Mouse (Mus musculus) hindbrain, embryonic 16.5 days (tissue): Measurements from ENCODE around the gene Tm4sf5. TPM values are rescaled to one million over a fixed set of nuclear protein-coding genes. Genes with fewer than 3 reads are reported as not detected.
"Not testable (repeated sequence)": the region's sequence is repeated elsewhere in the genome, so short reads cannot be mapped to it uniquely, and the experiment has no call there.

Experiments
- ATAC-seq: fragments of 200-750 bp; cut with Nextera tagmentation; 2 replicates; pipeline ENCODE4 v1.8.0; 2017; ENCODE audit warnings: moderate TSS enrichment, moderate library complexity
- H3K27ac ChIP-seq: fragments of 300-500 bp; sonication (generic); 2 replicates; pipeline ENCODE4 v1.5.1; 2014; ENCODE audit warnings: low read depth, mild to moderate bottlenecking, control low read depth, low read length, moderate library complexity
- H3K27me3 ChIP-seq: fragments of 300-500 bp; sonication (generic); replicated peaks from 2 replicates; pipeline ENCODE4 v1.6.1; 2014; ENCODE audit warnings: low read length; ENCODE audit not compliant: control insufficient read depth, insufficient read depth
- H3K36me3 ChIP-seq: fragments of 300-500 bp; sonication (generic); 2 replicates; pipeline ENCODE4 v1.6.1; 2014; ENCODE audit warnings: mild to moderate bottlenecking, low read length, moderate library complexity, mixed read lengths; ENCODE audit not compliant: control insufficient read depth, insufficient read depth
- H3K4me1 ChIP-seq: fragments of 300-500 bp; sonication (generic); 2 replicates; pipeline ENCODE4 v1.6.1; 2014; ENCODE audit warnings: low read depth, low read length; ENCODE audit not compliant: control insufficient read depth, insufficient read depth
- H3K4me2 ChIP-seq: fragments of 300-500 bp; sonication (generic); 2 replicates; pipeline ENCODE4 v1.6.1; 2014; ENCODE audit warnings: mild to moderate bottlenecking, low read length, control low read depth, moderate library complexity
- H3K4me3 ChIP-seq: fragments of 300-500 bp; sonication (generic); 2 replicates; pipeline ENCODE4 v1.5.1; 2014; ENCODE audit warnings: mild to moderate bottlenecking, low read length, control low read depth, moderate library complexity
- H3K9ac ChIP-seq: fragments of 300-500 bp; sonication (generic); 2 replicates; pipeline ENCODE4 v1.6.1; 2014; ENCODE audit warnings: low read depth, mild to moderate bottlenecking, control low read depth, low read length, moderate library complexity
- H3K9me3 ChIP-seq: fragments of 300-500 bp; sonication (generic); 2 replicates; pipeline ENCODE4 v1.6.1; 2014; ENCODE audit warnings: mild to moderate bottlenecking, low read length, moderate library complexity; ENCODE audit not compliant: control insufficient read depth
- WGBS: fragments of 180-500 bp; shearing (Covaris S2); extraction: QIAGEN DNeasy Blood & Tissue Kit; methylation state at CpG from one replicate; pipeline ENCODE4 v1.1.7; 2014; 5-methylcytosine and 5-hydroxymethylcytosine counted together
- polyA plus RNA-seq: library from polyadenylated mRNA; unstranded; fragments of >200 nt; fragmentation: Nextera tagmentation; extraction: Ambion mirVana; gene quantifications from 2 replicates; pipeline ENCODE4 v1.2.1, GENCODE M21; 2015

Tm4sf5 gene
- polyA plus RNA-seq, 1 experiment from 2014 or later, result 5.5 TPM

DNA sequence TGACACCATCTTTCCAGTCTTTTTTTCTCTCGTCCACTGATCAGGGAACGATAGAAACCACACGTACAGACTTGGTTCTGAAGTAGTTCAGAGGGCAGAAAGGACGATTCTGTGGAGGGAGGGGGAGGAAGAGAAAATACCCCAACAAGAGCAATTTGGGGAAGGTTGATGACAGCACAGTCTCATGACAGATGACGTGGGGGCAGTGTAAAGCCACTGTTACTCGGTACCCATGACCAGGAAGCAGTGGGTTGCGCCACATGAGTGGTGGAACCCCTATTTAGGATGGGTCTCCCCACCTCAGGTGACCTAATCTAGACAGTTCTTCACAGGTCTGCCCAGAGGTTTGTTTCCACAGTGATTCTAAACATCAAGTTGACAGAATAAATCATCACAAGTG lies 23.6 kb downstream of the Tm4sf5 start:
- WGBS, result 88% methylated on average over 7 of the region's 7 CpGs
- Histone ChIP-seq H3K36me3 (peaks cover 23% of the 10 kb centered on the region), H3K4me3 (no peak overlapping the region), H3K27ac (no peak overlapping the region), H3K4me2 (no peak overlapping the region), H3K9ac (no peak overlapping the region), H3K9me3 (no peaks in the 10 kb centered on the region), H3K4me1 (peaks cover 10% of the 10 kb centered on the region), H3K27me3 (no peaks in the 10 kb centered on the region)
- ATAC-seq, result no peak

DNA sequence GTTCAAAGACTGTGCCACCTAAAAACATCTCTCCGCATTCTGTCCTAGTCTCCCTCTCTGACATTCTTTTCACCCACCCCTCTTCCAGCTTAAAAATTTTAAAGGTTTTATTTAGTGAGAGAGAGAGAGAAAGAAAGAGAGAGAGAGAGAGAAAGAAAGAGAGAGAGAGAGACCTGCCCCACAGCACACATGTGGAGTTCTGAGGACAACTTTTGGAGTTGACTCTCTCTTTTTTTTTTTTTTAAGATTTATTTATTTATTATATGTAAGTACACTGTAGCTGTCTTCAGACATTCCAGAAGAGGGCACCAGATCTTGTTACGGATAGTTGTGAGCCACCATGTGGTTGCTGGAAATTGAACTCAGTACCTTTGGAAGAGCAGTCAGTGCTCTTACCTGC lies 26.0 kb downstream of the Tm4sf5 start:
- H3K4me2 ChIP-seq, H3K27ac ChIP-seq, H3K4me1 ChIP-seq, H3K9me3 ChIP-seq, H3K4me3 ChIP-seq, ATAC-seq, H3K27me3 ChIP-seq, H3K9ac ChIP-seq: not testable (repeated sequence)
- peaks cover 23% of the 10 kb centered on the region for H3K36me3 ChIP-seq
- WGBS, result 90% methylated on average over 2 of the region's 2 CpGs

DNA sequence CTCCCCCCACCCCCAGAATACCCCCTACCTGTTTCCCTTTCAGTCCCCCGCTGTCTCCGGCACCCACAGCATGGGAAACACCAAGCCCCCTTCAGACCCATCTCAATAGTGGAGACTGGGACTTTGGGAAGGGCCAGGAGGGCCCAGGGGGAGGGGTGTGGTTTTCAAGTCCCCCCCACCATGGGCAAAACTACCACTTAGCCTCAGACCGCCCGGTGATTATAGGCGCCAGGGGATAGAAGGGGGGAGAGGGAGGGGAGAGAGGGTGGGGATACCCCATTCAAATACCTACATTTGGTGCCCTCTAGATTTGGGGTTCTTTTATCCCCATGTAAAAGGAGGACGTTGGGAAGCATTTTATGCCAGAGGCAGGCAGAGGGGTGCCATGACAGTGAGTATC lies 27.8 kb downstream of the Tm4sf5 start, which contains the start of gene Gm40193:
Gm40193 (minus strand) TSS at position 101 of the 400 bp plus-strand sequence.
- Histone ChIP-seq H3K4me2 (no peak within 1 kb of the TSS), H3K36me3 (peaks cover 10% of the 10 kb centered on the region), H3K27ac (no peak within 1 kb of the TSS), H3K9me3 (no peaks in the 10 kb centered on the region), H3K4me3 (no peak within 1 kb of the TSS), H3K27me3 (no peaks in the 10 kb centered on the region), H3K9ac (no peak within 1 kb of the TSS), H3K4me1 (no peaks in the 10 kb centered on the region)
- 81% methylated on average over 6 of the region's 6 CpGs for WGBS
- ATAC-seq, result no peak

DNA sequence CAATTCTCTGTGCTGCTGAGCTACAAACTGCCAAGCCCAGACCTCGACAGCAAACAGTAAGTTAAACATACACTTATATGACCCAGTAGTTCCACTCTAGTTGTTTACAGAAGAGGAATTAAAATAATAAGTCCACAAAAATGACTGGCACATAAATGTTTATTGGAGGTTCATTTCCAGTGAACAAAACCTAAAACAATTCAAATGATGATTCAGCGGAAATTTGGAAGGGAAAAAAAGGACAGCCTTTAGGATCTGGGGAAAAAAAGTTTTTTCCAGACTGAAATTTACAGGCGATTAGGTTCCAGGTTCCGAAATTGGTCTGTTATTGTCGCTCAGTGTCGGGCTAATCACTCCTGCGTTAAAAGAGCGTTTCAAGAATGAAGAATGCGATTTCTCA lies 34.4 kb downstream of the Tm4sf5 start:
- peak overlapping the region; percentile 74 for H3K9ac ChIP-seq
- ATAC-seq, result no peak
- H3K27ac ChIP-seq, result no peak overlapping the region
- no peaks in the 10 kb centered on the region for H3K36me3 ChIP-seq
- no peaks in the 10 kb centered on the region; the same call in 1 of the 2 replicates for H3K27me3 ChIP-seq
- peak overlapping the region; percentile 57 for H3K4me3 ChIP-seq
- H3K9me3 ChIP-seq, result no peaks in the 10 kb centered on the region
- H3K4me2 ChIP-seq, result peak overlapping the region; percentile 65
- peaks cover 8% of the 10 kb centered on the region for H3K4me1 ChIP-seq
- 14% methylated on average over 9 of the region's 9 CpGs for WGBS

DNA sequence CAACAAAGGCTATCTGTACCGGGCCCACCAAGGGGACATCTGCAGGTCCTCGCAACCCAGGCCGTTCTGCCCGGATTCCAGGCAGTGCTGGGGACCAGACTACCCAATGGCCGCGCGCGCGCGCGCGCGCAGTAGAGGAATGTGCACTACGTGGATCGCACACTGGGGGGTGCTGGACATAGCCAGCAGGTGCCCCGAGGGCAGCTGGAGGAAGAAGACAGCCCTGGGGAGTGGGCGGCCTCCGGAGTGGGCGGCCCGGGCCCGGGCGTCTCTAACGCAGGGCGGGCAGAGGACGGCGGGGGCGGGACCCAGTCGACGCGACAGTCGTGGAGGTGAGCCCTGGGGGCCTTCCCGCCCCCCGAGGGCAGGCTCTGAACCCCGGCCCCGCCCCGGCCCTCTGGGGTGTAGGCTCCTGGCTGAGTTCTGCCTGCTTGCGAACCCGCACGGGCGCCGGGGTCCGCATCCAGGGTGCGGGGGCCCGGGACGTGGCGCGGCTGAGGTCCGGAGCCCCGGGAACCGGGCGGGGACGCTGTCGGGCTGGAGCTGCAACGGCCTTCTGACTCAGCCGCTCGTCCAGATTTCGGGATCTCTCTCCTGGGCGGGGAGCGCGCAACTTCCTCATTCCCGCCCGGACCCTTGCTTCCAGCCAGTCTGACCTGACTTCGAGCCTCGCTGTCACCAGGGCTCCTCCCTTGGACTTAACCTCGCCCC lies 35.0 kb downstream of the Tm4sf5 start, which contains the start of gene Pld2:
Pld2 (plus strand) TSS at position 188 of the 711 bp plus-strand sequence.
- Histone ChIP-seq H3K27me3 (no peaks in the 10 kb centered on the region; the same call in 1 of the 2 replicates), H3K9ac (peak within 1 kb of the TSS; percentile 74), H3K36me3 (no peaks in the 10 kb centered on the region), H3K4me1 (peaks cover 8% of the 10 kb centered on the region), H3K4me3 (peak within 1 kb of the TSS; percentile 57), H3K9me3 (no peaks in the 10 kb centered on the region), H3K27ac (peak within 1 kb of the TSS; percentile 68), H3K4me2 (peak within 1 kb of the TSS; percentile 65)
- WGBS, result under 1% methylated on average over 43 of the region's 65 CpGs
- peak; percentile 94 for ATAC-seq

DNA sequence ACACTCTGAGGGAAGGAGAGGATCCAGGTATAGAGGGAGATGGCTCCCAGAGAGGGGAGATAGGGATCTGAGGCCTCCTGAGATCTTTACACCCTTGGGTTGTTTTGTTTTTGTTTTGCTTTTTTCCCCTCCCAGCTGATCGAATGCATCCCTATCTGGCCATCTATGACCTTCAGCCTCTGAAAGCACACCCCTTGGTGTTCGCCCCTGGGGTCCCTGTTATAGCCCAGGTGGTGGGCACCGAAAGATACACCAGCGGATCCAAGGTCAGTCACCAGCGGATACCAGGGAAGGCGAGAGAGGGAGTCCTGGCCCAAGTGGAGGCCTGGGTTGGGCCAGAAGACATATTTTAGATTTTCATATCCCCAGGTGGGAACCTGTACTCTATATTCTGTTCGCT lies 35.9 kb downstream of the Tm4sf5 start:
- no peak for ATAC-seq
- peaks cover 8% of the 10 kb centered on the region for H3K4me1 ChIP-seq
- H3K27me3 ChIP-seq, result no peaks in the 10 kb centered on the region; the same call in 1 of the 2 replicates
- no peaks in the 10 kb centered on the region for H3K9me3 ChIP-seq
- H3K36me3 ChIP-seq, result no peaks in the 10 kb centered on the region
- H3K27ac ChIP-seq, result peak overlapping the region; percentile 29; the same call in 1 of the 2 replicates
- 86% methylated on average over 7 of the region's 7 CpGs for WGBS
- H3K4me3 ChIP-seq, result peak overlapping the region; percentile 57
- peak overlapping the region; percentile 65 for H3K4me2 ChIP-seq
- peak overlapping the region; percentile 74 for H3K9ac ChIP-seq

DNA sequence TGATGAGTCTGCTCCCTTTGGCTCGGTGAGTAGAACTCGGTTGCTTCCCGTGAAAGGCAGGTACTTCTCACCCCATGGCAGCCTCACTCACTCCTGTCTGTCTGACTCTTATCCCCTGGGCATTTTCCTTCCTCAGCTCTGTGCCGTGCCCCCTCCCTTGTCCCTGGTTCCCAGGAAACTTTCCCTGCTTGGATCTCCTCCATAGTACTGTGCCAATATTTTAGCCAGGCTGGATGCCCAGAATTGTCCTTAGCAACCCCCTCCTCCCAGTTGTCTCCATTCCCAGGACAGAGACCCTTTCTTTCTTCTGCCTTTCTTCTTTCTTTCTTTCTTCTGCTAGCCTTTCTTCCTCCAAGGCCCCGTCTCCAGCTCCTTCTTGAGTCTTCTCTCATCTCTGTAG lies 36.4 kb downstream of the Tm4sf5 start:
- Histone ChIP-seq H3K4me2 (peak overlapping the region; percentile 65), H3K9me3 (no peaks in the 10 kb centered on the region), H3K4me1 (peaks cover 8% of the 10 kb centered on the region), H3K27ac (peak overlapping the region; percentile 68; the same call in 1 of the 2 replicates), H3K4me3 (peak overlapping the region; percentile 57), H3K27me3 (no peaks in the 10 kb centered on the region; the same call in 1 of the 2 replicates), H3K36me3 (no peaks in the 10 kb centered on the region), H3K9ac (0 out of 2 replicates have a peak overlapping the region, but pooled peaks have one; percentile 5)
- peak; percentile 63 for ATAC-seq
- 58% methylated on average over 5 of the region's 5 CpGs for WGBS

DNA sequence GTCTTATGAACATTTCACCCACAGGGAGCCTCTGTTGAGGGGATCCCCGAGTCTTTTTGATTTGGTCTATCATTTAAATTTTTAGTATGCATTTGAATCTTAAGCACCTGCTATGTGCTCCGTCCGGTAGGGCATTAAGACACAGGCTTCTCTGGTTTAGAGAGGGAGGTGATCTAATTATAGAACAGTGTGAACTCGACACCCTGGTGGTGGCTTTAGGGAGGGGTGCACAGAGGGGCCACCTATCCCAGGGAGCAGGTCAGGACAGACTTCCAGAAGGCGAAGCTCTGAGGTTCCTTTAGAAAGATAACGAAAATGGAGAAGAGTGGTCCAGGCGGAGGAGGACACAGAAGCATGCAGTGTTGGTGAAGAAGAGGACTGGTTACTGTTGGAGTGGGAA lies 39.5 kb downstream of the Tm4sf5 start:
- no peak overlapping the region for H3K4me2 ChIP-seq
- no peaks in the 10 kb centered on the region; the same call in 1 of the 2 replicates for H3K27me3 ChIP-seq
- no peak overlapping the region for H3K27ac ChIP-seq
- no peak overlapping the region for H3K9ac ChIP-seq
- ATAC-seq, result no peak
- no peaks in the 10 kb centered on the region for H3K9me3 ChIP-seq
- H3K36me3 ChIP-seq, result no peaks in the 10 kb centered on the region
- H3K4me3 ChIP-seq, result no peak overlapping the region
- peaks cover 8% of the 10 kb centered on the region for H3K4me1 ChIP-seq
- WGBS, result 69% methylated on average over 7 of the region's 7 CpGs

DNA sequence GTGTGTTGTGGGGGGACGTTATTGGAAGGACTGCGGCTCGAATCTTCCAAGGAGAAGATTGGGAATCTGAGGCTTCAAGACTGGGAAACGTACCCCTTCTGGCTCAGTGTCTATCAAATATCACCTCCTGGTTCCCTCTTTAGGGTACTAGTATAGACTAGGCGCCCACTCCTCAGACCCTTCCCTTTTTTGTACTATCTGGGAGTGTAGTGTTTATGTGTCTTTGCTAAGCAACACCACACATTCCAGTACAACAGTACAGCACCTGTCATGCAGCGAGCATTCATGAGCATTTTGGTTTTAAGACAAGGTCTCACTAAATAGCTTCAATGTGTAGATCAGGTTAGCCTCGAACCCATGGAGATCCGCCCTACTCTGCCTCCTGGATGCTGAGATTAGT lies 46.5 kb downstream of the Tm4sf5 start:
- Histone ChIP-seq H3K36me3 (peaks cover 5% of the 10 kb centered on the region; the same call in 1 of the 2 replicates), H3K9me3 (no peaks in the 10 kb centered on the region), H3K4me2 (no peak overlapping the region), H3K4me1 (no peaks in the 10 kb centered on the region), H3K9ac (no peak overlapping the region), H3K27ac (no peak overlapping the region), H3K27me3 (peaks cover 2% of the 10 kb centered on the region; the same call in 1 of the 2 replicates), H3K4me3 (no peak overlapping the region)
- WGBS, result 89% methylated on average over 8 of the region's 8 CpGs
- no peak for ATAC-seq
